Mouse (Mus musculus): ENCODE data around the gene Tbp. TPM values are rescaled to one million over a fixed set of nuclear protein-coding genes. Genes with fewer than 3 reads are reported as not detected.

The Tbp gene
- polyA plus RNA-seq, 1 experiment from 2014 or later: 52.9 TPM

- Histone ChIP-seq H3K36me3 (no peaks in the 10 kb centered on the region), H3K4me3 (no peak overlapping the region), H3K9me3 (0 out of 2 replicates have a peak, but pooled peaks cover 3% of the 10 kb centered on the region), H3K27me3 (no peaks in the 10 kb centered on the region), H3K4me1 (no peaks in the 10 kb centered on the region), H3K4me2 (replicated peaks) (no peak overlapping the region), H3K9ac (no peak overlapping the region), H3K27ac (no peak overlapping the region)
- WGBS: 70% methylated on average over 4 of the region's 4 CpGs
- ATAC-seq (ENCODE audit: low FRiP score, low read depth): no peak
These were observed 46.8 kb downstream of the Tbp start for GRCm38 (mm10) chr17:15546440-15546839.

GRCm38 (mm10) chr17:15549713-15550112 is 50.0 kb downstream of the Tbp start:
- 52% methylated on average over 1 of the region's 1 CpGs for WGBS
- Histone ChIP-seq H3K36me3 (no peaks in the 10 kb centered on the region), H3K4me2 (replicated peaks) (no peak overlapping the region), H3K4me1 (no peaks in the 10 kb centered on the region), H3K9me3 (0 out of 2 replicates have a peak, but pooled peaks cover 2% of the 10 kb centered on the region), H3K27ac (no peak overlapping the region), H3K9ac (no peak overlapping the region), H3K4me3 (no peak overlapping the region), H3K27me3 (no peaks in the 10 kb centered on the region)
- no peak for ATAC-seq (ENCODE audit: low FRiP score, low read depth)

- Histone ChIP-seq H3K4me3 (no peak overlapping the region), H3K9me3 (no peaks in the 10 kb centered on the region), H3K27me3 (0 out of 2 replicates have a peak, but pooled peaks cover 5% of the 10 kb centered on the region), H3K4me2 (replicated peaks) (no peak overlapping the region), H3K4me1 (peaks cover 6% of the 10 kb centered on the region; the same call in 1 of the 2 replicates), H3K9ac (no peak overlapping the region), H3K36me3 (no peaks in the 10 kb centered on the region), H3K27ac (no peak overlapping the region)
- 91% methylated on average over 2 of the region's 2 CpGs for WGBS
- ATAC-seq (ENCODE audit: low FRiP score, low read depth): no peak
These were observed 60.3 kb downstream of the Tbp start for GRCm38 (mm10) chr17:15559946-15560345.

- peak; percentile 100 for ATAC-seq (ENCODE audit: low FRiP score, low read depth)
- Histone ChIP-seq H3K4me1 (peaks cover 6% of the 10 kb centered on the region; the same call in 1 of the 2 replicates), H3K9ac (peak within 1 kb of the TSS; percentile 74), H3K27me3 (0 out of 2 replicates have a peak, but pooled peaks cover 5% of the 10 kb centered on the region), H3K4me2 (replicated peaks) (peak within 1 kb of the TSS; percentile 86), H3K27ac (peak within 1 kb of the TSS; percentile 90), H3K9me3 (no peaks in the 10 kb centered on the region), H3K36me3 (no peaks in the 10 kb centered on the region), H3K4me3 (peak within 1 kb of the TSS; percentile 64)
- under 1% methylated on average over 43 of the region's 43 CpGs for WGBS
These were observed 64.6 kb downstream of the Tbp start, which contains the start of gene Prdm9 for GRCm38 (mm10) chr17:15564014-15564927. Prdm9 (minus strand) TSS chr17:15564354.

GRCm38 (mm10) chr17:15564928-15565300 is 65.2 kb downstream of the Tbp start:
- Histone ChIP-seq H3K9me3 (no peaks in the 10 kb centered on the region), H3K9ac (no peak overlapping the region), H3K36me3 (no peaks in the 10 kb centered on the region), H3K27me3 (0 out of 2 replicates have a peak, but pooled peaks cover 5% of the 10 kb centered on the region), H3K4me1 (peaks cover 6% of the 10 kb centered on the region; the same call in 1 of the 2 replicates), H3K4me3 (peak overlapping the region; percentile 64), H3K4me2 (replicated peaks) (peak overlapping the region; percentile 69), H3K27ac (no peak overlapping the region)
- ATAC-seq (ENCODE audit: low FRiP score, low read depth): no peak
- WGBS: 48% methylated on average over 12 of the region's 12 CpGs

GRCm38 (mm10) chr17:15566908-15567307 is 67.2 kb downstream of the Tbp start:
- Histone ChIP-seq H3K27me3 (0 out of 2 replicates have a peak, but pooled peaks cover 5% of the 10 kb centered on the region), H3K36me3 (no peaks in the 10 kb centered on the region), H3K4me3 (no peak overlapping the region), H3K4me2 (replicated peaks) (no peak overlapping the region), H3K9ac (no peak overlapping the region), H3K9me3 (no peaks in the 10 kb centered on the region), H3K27ac (no peak overlapping the region), H3K4me1 (peaks cover 6% of the 10 kb centered on the region; the same call in 1 of the 2 replicates)
- 67% methylated on average over 5 of the region's 5 CpGs for WGBS
- no peak for ATAC-seq (ENCODE audit: low FRiP score, low read depth)

GRCm38 (mm10) chr17:15575056-15575455 is 75.4 kb downstream of the Tbp start:
- no peak overlapping the region for H3K4me3 ChIP-seq
- WGBS: 56% methylated on average over 1 of the region's 1 CpGs

GRCm38 (mm10) chr17:15577291-15577694 is 77.6 kb downstream of the Tbp start:
- H3K4me3 ChIP-seq: peak overlapping the region; percentile 36
- ATAC-seq (ENCODE audit: low FRiP score, low read depth): no peak
- H3K36me3 ChIP-seq: no peaks in the 10 kb centered on the region
- H3K27ac ChIP-seq: no peak overlapping the region
- H3K27me3 ChIP-seq: peaks cover 31% of the 10 kb centered on the region
- H3K4me2 ChIP-seq (replicated peaks): peak overlapping the region; percentile 58
- no peaks in the 10 kb centered on the region for H3K9me3 ChIP-seq
- H3K4me1 ChIP-seq: no peaks in the 10 kb centered on the region
- no peak overlapping the region for H3K9ac ChIP-seq
- under 1% methylated on average over 31 of the region's 32 CpGs for WGBS

More at GRCm38 (mm10) chr17:15575056-15575455, 75.4 kb downstream of the Tbp start:
- H3K4me2 ChIP-seq (replicated peaks): no peak overlapping the region
- H3K9me3 ChIP-seq: no peaks in the 10 kb centered on the region
- no peak overlapping the region for H3K9ac ChIP-seq
- no peak overlapping the region for H3K27ac ChIP-seq
- H3K4me1 ChIP-seq: no peaks in the 10 kb centered on the region
- no peak for ATAC-seq (ENCODE audit: low FRiP score, low read depth)
- peaks cover 31% of the 10 kb centered on the region for H3K27me3 ChIP-seq
- no peaks in the 10 kb centered on the region for H3K36me3 ChIP-seq

Other genes starting within 250 kb of the Tbp start
- 7.0 and 7.1 TPM in 2 replicates for gene Dll1, start 123.0 kb upstream of the Tbp start, polyA plus RNA-seq (2015; fragmentation: Nextera tagmentation; extraction: Ambion mirVana)
- gene Fam120b, start 103.7 kb upstream of the Tbp start, polyA plus RNA-seq (2015; fragmentation: Nextera tagmentation; extraction: Ambion mirVana): 32.8 and 34.5 TPM in 2 replicates
- gene Psmb1, start 137 bp upstream of the Tbp start, polyA plus RNA-seq (2015; fragmentation: Nextera tagmentation; extraction: Ambion mirVana): 252 and 265 TPM in 2 replicates
- 48.4 and 49.0 TPM in 2 replicates for gene Pdcd2, start 27.4 kb downstream of the Tbp start, polyA plus RNA-seq (2015; fragmentation: Nextera tagmentation; extraction: Ambion mirVana)
- gene Prdm9, start 64.5 kb downstream of the Tbp start, polyA plus RNA-seq (2015; fragmentation: Nextera tagmentation; extraction: Ambion mirVana): 1.6 and 1.9 TPM in 2 replicates
- 31.3 and 32.4 TPM in 2 replicates for gene Chd1, start 205.1 kb downstream of the Tbp start, polyA plus RNA-seq (2015; fragmentation: Nextera tagmentation; extraction: Ambion mirVana)

Measured in limb, embryonic 13.5 days (tissue).